Mouse (Mus musculus) cerebral cortex, adult 2 months (tissue): ENCODE data around the gene Rab15.

Source experiments
- WGBS: fragments of 180-500 bp; shearing (Covaris S2); methylation state at CpG from one replicate; pipeline ENCODE4 v1.1.7; 2018; 5-methylcytosine and 5-hydroxymethylcytosine counted together

The Rab15 gene

GRCm38 (mm10) chr12:76818908-76819307 lies 3.8 kb downstream of the Rab15 start:
- WGBS: 52% methylated on average over 9 of the region's 9 CpGs

- 65% methylated on average over 4 of the region's 4 CpGs for WGBS
Observed at GRCm38 (mm10) chr12:76818120-76818519, 4.6 kb downstream of the Rab15 start.

- 67% methylated on average over 4 of the region's 4 CpGs for WGBS
Observed at GRCm38 (mm10) chr12:76817176-76817575, 5.5 kb downstream of the Rab15 start.

GRCm38 (mm10) chr12:76816720-76817119 lies 6.0 kb downstream of the Rab15 start:
- 42% methylated on average over 4 of the region's 4 CpGs for WGBS

- 59% methylated on average over 2 of the region's 2 CpGs for WGBS
Observed at GRCm38 (mm10) chr12:76814120-76814519, 8.6 kb downstream of the Rab15 start.

- WGBS: 65% methylated on average over 10 of the region's 10 CpGs
Observed at GRCm38 (mm10) chr12:76813543-76813942, 9.2 kb downstream of the Rab15 start.

GRCm38 (mm10) chr12:76811006-76811405 lies 11.7 kb downstream of the Rab15 start:
- 77% methylated on average over 4 of the region's 4 CpGs for WGBS

GRCm38 (mm10) chr12:76810491-76810890 lies 12.2 kb downstream of the Rab15 start:
- 87% methylated on average over 5 of the region's 5 CpGs for WGBS

GRCm38 (mm10) chr12:76807796-76808195 lies 14.9 kb downstream of the Rab15 start:
- WGBS: 53% methylated on average over 10 of the region's 10 CpGs

- 67% methylated on average over 10 of the region's 10 CpGs for WGBS
Observed at GRCm38 (mm10) chr12:76805056-76805811, 17.5 kb downstream of the Rab15 start.

- 50% methylated on average over 7 of the region's 7 CpGs for WGBS
Observed at GRCm38 (mm10) chr12:76803700-76804252, 18.9 kb downstream of the Rab15 start.

- WGBS: 65% methylated on average over 10 of the region's 10 CpGs
Observed at GRCm38 (mm10) chr12:76803028-76803427, 19.7 kb downstream of the Rab15 start.

- 74% methylated on average over 5 of the region's 5 CpGs for WGBS
Observed at GRCm38 (mm10) chr12:76798008-76798720, 24.5 kb downstream of the Rab15 start.

- 55% methylated on average over 7 of the region's 7 CpGs for WGBS
Observed at GRCm38 (mm10) chr12:76796938-76797539, 25.7 kb downstream of the Rab15 start.

GRCm38 (mm10) chr12:76795350-76795749 lies 27.4 kb downstream of the Rab15 start, which contains the start of gene Gpx2:
TSS of gene Gpx2 (minus strand) at chr12:76795554.
- WGBS: 76% methylated on average over 5 of the region's 5 CpGs

- 63% methylated on average over 14 of the region's 14 CpGs for WGBS
Observed at GRCm38 (mm10) chr12:76792540-76792939, 30.2 kb downstream of the Rab15 start.

- 24% methylated on average over 8 of the region's 8 CpGs for WGBS
Observed at GRCm38 (mm10) chr12:76790446-76791084, 32.1 kb downstream of the Rab15 start.

GRCm38 (mm10) chr12:76784056-76784619 lies 38.6 kb downstream of the Rab15 start:
- WGBS: 76% methylated on average over 10 of the region's 10 CpGs

GRCm38 (mm10) chr12:76780639-76781468 lies 41.9 kb downstream of the Rab15 start:
- 73% methylated on average over 12 of the region's 12 CpGs for whole genome bisulfite sequencing

- WGBS: 88% methylated on average over 5 of the region's 5 CpGs
Observed at GRCm38 (mm10) chr12:76779951-76780350, 42.8 kb downstream of the Rab15 start.
